Mouse (Mus musculus) heart, postnatal 14 days (tissue): Measurements from ENCODE around the gene Pde1c. TPM values are rescaled to one million over a fixed set of nuclear protein-coding genes. Genes with fewer than 3 reads are reported as not detected.
A peak's percentile ranks its signal among the peaks of the same experiment; 100 is the strongest.
"Not testable (repeated sequence)": the region's sequence is repeated elsewhere in the genome, so short reads cannot be mapped to it uniquely, and the experiment has no call there.

Source experiments
- DNase-seq, 2 experiments: peaks; one replicate each; pipeline ENCODE4 v3.0.0; 2021 to 2022
- intact Hi-C: fragments of 180-260 bp; cut with DNase I; formaldehyde crosslinking; loops from one replicate; pipeline ENCODE4 v1.15.1; 2025
- long read RNA-seq, 2 experiments: library from polyadenylated mRNA; stranded (forward); transcript quantifications; one replicate each; pipeline ENCODE4 v2.0.0; 2021
- total RNA-seq, 2 experiments: library from RNA; stranded (reverse); gene quantifications; 2 replicates each; pipeline ENCODE4 v1.2.3; 2021

Gene Pde1c
- 10 to 100 TPM; 85.3 to 86.9 TPM for total RNA-seq
- long read RNA-seq, experiment 1, full-length matches to known transcripts, result 15 of 43 reads
- long read RNA-seq, experiment 1, partial matches to known transcripts, result 16 of 43 reads
- long read RNA-seq, experiment 1, other reads (novel, unspliced or antisense), result 12 of 43 reads
- long read RNA-seq, experiment 2, full-length matches to known transcripts, result 8 of 36 reads
- long read RNA-seq, experiment 2, partial matches to known transcripts, result 22 of 36 reads
- long read RNA-seq, experiment 2, other reads (novel, unspliced or antisense), result 6 of 36 reads

DNA sequence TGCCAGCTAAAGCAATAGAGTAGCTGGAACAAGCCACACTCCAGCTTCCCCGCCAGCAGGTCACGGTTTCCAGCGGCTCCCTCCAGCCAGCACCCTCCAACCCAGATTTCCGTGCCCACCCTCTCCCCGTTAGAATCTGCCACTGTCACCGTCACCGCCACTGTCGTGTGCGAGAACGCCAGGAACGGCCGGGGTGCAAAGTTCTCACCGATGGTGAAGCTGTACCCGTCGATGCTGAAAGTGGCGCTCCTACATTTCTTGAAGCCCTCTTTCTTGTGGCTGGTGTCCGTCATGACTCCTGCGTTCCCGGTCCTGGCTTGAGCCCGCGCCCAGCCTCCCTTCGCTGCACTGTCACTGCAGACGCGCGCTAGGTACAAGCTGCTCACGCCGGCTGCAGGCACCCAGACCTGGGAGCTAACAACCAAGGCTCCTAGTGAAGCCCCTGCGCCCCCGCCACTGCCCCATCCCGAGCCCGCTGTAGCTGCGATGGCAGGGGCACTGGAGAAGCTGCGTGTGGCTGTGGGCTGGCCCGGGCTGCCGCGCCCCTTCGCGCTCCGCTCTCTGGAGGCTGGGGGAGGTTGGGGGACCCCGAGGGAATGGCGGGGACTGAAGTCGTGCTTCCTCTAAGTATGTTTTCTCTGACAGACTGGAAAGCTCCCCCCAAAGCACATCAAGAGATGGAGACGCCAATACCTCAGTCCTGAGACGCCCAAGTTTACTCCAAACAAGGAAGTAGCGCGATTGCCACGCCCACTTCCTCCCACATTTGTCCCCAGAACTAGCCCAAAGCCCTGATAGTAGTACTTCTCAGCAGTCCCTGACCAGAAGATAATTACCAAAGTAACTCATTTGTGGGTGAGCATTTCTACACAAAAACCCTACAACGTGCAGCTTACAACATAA is at the start of gene Pde1c:
Gene Pde1c, minus strand, starts transcription at position 634 of the 903 bp plus-strand sequence.
- intact Hi-C loops, result no loop called here
- peak; percentile 25 to 50 for DNase-seq

DNA sequence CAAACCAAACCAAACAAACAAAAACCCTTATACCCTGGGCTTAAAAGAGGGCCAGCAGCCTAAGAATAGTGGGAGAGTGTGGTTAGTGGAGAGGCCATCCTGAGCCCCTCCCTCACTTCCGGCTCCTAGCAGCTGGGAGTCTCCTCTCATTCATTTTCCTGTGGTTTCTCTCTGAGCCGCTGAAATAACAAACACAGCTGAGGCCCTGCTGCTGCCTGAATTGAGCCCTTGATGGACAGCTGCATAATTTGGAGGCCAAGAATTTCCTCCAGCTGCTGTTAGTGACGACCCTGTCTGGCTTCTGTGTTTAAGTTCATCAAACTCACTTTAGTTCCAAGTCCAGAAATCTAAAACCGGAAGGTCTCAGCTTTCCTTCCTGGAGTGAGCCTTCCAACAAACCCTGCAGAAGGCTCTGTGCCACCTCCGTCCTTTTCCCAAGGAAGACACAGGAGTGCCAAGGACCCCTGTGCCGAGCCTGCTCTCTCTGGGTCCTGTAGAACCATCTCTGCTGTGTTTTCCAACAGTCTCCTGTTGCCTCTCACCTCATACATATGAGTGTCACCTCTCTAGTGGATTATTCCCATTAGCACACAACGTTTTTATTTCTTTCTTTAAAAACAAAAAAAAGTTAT is 48.2 kb upstream of the Pde1c start:
- peak; percentile 23 to 52 for DNase-seq
- intact Hi-C loops, result no loop called here

DNA sequence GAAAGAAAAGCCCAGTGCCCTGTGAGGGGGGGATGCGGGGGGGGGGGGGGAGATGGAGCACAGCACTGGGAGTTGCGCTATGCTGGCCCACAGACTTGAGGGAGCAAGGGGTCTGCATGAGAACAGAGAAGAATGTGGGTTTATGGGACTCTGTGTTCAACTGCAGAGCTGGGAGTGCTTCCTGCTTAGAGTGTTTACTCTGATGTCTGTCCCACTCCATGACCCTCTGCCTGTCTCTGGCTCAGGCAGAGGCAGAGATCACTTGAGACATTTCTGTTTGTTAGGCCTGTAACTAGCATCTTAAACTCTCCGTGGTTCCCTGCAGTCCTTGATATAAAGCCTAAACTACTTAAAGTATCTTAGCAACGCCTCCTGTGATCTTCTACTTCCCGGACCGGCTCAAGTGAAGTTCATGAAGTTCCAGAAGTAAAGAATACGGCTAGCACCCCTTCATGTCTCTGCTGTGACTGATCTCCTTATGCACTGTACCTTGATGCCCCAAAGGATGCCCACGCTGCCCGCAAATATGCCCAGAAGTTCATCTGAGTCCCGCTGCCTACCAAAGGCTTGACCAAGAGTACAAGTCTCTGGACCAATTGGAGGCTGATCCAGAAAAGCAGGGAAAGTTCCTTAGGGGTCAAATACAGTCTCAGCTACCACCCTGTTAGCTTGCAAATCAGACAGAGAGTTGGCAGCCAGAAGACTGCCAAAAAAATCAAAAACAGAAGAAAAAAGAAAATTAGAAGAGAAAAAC is 47.5 kb upstream of the Pde1c start:
- intact Hi-C loops, result no loop called here
- DNase-seq, result no peak

DNA sequence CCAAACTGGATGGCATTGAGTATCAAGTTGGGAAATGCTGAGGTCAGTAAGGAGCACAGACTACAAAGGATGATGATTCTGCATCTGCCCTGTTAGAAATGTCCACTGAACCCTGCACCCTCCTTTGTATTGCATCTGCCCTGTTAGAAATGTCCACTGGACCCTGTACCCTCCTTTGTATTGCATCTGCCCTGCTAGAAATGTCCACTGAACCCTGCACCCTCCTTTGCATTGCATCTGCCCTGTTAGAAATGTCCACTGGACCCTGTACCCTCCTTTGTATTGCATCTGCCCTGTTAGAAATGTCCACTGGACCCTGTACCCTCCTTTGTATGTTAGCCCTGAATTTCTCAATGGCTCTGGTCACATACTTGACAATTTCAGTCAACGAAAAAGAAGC is 40.6 kb upstream of the Pde1c start:
- intact Hi-C loops, result loop anchor here (2.0 to 5.0 kb wide), 2 partner anchors 83 to 543 kb away; no protein-coding TSS in a partner anchor
- DNase-seq, result not testable (repeated sequence)

DNA sequence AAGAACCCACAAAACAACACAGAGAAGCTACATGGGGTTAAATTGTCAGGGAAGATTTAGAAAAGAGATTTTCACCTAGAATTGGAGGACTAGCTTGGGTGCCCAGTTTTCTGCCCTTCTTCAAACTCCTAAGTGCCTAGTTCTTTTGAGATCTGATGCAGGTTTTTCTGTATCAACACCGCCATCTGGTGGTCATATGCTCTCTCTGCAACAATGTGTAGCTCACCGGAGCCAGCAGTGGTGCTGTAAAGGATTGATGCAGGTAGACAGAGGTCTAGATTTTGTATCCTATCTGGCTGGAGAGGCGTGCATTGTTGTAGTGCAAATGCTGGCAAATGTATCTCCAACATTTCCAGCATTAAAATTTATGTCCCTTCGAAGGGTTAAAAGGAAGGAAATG is 39.4 kb upstream of the Pde1c start:
- peak; percentile 53 to 75 for DNase-seq
- intact Hi-C loops, result loop anchor here (1.0 to 5.0 kb wide), 3 partner anchors 84 to 541 kb away; no protein-coding TSS in a partner anchor

DNA sequence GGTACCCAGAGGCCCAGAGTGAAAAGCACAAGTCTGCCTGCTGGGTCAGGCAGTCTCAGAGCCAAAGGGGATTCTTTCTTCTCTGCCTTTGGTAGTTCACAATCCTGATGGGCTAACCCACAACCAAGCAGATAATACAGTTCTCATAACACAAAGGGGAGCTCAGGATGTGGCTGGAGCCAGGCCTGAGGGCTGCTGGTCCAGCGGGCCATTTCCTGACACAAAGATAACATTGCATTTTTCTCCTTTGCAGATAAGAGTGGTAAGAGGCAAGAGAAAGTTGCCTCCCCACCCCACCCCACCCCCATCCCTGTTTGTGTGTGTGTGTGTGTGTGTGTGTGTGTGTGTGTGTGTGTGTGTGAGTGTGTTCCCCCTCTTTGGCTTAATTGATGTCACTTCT is 10.7 kb upstream of the Pde1c start:
- intact Hi-C loops, result no loop called here
- no peak for DNase-seq

DNA sequence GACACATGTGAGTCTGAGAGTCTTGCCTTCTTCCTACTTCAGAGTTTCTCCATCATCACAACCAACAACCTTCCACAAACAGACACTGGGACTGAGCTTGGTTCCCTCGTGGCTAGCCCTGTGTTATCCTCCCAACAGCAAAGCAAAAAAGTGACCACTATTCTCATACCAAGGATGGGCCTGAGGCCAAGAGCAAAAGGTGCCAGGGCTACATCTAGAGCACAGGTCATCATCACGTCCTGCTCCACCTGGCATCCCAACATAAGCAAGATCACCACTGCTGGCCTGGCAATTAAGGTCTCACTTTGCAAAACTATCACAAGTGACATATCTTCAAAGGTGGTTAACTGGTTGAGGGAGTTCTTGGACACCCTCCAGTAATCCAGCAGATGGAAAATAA is 8.0 kb downstream of the Pde1c start:
- intact Hi-C loops, result no loop called here
- no peak for DNase-seq

DNA sequence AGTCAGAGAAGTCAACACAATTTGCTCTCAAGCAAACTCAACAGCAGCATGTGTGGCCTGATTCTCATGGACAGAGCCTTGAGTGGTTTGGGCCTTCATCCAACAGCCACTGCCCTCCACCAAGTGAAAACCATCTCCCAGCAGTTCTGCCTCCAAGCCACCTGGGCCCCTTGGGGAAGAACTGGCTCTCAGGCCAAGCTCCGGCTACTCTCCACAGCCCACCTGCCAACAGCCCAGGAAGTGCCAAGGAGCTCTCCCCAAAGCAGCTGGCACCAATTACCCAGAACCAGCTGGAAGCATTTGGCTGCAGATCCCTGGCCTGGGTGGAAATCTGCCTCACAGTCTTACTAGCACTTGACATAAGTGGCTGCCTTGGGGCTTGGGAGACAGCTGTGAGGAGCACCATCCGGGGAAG is 8.4 kb downstream of the Pde1c start:
- intact Hi-C loops, result no loop called here
- DNase-seq, result peak; percentile 46 to 59

DNA sequence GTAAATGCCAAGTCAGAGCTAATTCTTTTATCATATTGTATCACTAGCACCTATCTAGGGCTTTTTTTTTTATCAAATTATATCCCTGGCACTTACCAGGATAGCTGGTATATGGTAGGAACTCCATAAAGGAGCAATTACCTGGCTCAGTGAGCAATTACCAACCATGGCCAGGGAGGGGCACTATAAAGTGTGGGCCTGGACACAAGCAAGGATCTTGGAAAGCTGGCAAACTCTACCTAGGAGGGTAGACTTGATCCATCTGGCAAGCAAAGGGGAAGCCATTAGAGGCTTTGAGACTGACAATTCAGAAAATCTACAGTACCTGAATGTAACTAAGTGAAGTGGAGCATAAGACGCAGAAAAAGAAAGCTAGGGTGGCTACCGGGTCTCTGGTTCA is 10.2 kb downstream of the Pde1c start:
- intact Hi-C loops, result no loop called here

DNA sequence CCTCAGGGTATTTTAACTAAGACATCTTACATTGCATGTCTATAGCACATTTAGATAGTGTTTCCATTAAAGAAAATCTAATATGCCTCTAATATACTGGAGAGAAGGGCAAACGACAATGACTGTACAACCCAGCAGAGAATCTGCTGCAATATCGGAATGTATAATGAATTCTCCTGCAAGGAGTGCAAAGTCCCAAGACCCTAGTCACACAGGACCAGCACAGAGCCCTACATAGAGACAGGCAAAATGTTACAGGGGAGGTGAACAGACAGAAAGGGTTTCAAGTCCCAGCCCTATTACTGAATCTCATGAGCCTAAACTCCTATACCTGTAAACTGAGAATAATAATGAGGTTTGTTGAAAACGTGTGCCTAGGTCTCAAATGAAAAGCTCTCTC is 13.1 kb downstream of the Pde1c start:
- intact Hi-C loops, result no loop called here
- DNase-seq, result no peak

More for the DNA sequence above, 10.2 kb downstream of the Pde1c start:
- DNase-seq, result no peak

DNA sequence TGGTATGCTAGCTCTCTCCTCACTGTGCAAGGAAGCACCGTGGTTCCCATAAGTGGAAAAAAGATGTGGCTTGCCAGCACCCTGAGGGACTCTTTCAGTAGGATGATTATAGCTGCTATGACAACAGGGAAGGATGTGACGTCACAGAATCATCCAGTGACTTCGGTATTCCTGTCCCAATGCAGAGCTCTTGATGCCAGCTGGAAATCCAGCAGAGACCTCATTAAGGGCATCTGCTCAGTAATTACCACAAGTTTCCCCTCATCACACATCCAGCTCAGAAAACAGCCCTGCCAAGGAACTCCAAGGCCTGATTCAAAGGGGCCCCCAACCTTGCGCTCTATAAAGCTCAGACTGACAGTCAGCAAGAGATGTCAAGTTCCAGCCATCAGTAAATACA is 13.5 kb downstream of the Pde1c start:
- intact Hi-C loops, result no loop called here
- no peak for DNase-seq

DNA sequence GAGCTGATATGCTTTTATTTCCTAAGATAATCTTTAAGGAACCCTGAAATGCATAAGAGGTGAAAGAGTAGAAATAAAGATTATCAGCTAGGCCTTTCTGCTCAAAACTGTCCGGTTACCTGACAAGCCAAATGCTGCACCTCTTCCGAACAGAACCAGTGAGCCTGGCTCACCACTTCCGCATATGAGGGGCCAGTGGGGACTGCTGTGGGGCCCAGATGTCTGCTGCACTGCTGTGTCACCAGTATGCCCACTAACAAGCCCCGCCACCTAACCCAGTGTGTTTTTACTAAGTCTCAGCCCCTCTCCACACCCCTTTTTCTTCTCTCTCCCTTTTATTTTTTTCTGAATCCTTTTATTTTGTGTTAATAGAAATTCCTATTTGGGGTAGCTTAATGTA is 17.9 kb downstream of the Pde1c start:
- no peak for DNase-seq
- intact Hi-C loops, result no loop called here

DNA sequence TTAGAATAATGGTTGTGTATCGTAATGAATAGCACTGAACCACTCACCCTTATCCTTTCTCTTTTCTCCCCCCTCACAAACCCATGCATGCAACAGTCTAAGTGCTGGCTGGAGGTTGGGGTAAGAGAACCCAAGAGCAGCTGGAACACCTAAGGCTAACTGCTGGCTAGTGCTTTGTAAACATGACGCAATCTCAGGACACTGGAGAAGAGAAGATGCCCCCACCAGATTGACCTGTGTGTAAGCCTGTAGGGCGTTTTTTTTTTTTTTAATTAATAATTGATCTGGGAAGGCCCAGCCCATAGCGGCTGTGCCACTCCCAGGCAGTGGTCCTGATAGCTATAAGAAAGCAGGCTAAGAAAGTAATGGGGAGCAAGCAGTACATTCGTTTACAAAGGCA is 28.7 kb downstream of the Pde1c start:
- intact Hi-C loops, result no loop called here
- DNase-seq, result no peak

DNA sequence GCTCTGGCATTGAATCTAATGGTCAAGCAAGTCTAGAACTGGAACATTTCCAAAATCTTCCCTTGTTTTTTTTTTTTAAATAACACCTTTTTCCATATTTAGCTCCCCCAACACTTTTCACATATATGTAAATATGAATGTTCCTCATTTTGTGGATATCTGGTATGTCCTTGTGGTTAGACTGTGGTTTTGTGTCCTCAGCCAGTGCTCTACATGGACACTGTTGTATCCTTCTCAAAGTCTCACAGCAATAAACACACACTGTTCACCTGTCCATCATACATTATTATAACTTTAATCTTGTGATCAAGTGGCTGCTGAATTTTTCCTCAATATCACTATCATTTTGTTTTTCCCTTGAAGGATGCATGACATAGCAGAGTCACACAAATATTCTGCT is 34.2 kb downstream of the Pde1c start:
- intact Hi-C loops, result no loop called here
- no peak for DNase-seq

DNA sequence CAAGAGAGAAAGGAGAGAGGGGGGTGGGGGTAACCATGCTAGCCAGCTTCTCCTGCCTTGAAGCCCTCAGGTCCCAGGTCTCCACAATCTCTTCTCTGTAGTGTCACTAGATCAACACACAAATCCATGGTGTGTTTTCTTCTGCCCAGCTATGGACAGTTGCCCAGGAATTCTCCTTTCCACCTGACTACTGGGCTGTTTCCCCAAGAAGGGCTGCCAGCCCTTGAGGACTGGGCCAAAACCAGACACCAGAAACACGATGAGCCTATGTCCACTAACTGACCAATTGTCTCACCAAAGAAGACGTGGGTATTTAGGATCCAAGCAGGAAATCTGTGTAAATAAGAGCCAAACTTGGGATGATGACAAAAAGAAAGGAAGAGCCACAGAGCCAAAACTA is 36.6 kb downstream of the Pde1c start:
- peak; percentile 17 to 38 for DNase-seq
- intact Hi-C loops, result no loop called here

DNA sequence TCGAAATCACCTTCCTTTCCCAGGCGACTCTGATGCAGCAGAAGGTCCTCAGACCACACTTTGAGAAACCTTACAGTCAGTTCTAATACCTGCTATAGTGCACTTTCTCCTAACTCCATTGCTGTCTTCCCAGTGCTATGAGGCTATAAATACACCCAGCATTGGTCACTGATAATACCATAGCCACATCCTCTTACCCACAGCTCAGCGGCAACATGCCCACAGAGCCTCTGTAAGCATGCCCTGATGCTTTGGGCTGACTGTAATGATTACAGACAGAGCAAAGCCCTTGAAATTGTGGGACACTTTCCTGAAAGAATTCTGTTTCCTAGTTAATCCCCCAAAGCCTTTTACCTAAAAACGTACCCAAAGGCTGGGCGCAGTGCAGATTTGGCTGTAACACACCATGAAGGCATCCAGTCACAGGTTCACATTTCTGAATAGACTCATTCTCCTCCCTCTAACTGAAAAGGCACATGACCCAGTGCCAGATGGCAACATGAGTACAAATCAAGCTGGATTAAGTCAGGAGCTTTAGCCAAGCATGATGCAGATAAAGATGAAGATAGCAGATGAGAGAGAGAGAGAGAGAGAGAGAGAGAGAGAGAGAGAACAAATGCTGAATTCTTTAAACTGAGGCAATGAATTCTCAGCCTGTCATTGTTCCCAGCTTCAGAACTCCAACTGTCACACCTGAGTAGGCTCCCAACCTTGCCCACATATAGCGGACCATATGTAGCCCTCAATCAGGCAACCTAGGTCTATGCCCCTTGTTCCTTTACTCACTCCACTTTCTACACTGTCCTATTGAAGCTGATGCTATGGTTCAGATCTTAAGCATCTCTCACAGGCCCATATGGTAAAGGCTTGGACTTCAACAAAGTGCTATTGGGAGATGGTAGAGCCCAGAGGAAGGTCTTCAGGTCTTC is 44.7 kb downstream of the Pde1c start:
- intact Hi-C loops, result no loop called here
- DNase-seq, result peak; percentile 1 to 4

DNA sequence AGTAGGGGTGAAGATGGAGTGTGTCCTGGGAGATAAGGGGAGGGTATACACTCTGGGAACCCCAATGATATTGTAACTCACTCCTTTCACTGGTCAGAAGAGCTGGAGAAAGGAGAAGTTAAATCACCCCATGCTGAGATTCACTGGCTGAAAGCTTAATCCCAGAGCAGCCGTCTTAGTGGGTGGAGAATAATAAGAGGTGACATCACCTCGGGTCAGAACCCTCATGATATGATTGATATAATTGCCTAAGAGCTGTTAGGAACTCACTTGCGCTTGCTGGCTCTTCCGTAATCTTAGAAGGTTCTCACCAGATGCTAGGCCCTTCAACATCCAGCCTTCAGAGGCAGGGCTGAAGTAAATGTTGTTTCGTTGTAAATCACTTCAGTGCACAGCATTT is 79.7 kb downstream of the Pde1c start:
- intact Hi-C loops, result no loop called here
- DNase-seq, result no peak

DNA sequence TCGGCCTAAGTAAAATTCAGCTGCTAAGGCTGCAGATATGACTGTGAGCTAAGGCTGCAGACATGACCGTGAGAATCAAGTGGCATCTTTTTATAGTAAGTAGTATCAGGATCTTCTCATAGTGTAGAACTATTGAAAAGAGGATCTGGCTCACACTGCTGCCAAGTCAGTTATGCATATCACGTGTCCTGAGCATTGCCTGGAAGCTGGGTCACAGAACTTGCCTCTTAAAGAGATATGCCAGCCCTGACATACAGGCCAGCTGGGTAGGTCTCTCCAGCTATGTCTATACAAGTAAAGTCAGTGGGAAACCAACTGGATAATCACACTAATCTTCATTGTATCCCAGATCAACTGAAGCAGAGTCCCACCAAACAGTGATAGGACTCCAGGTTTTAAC is 83.8 kb downstream of the Pde1c start:
- intact Hi-C loops, result no loop called here
- peak; percentile 11 to 32 for DNase-seq

DNA sequence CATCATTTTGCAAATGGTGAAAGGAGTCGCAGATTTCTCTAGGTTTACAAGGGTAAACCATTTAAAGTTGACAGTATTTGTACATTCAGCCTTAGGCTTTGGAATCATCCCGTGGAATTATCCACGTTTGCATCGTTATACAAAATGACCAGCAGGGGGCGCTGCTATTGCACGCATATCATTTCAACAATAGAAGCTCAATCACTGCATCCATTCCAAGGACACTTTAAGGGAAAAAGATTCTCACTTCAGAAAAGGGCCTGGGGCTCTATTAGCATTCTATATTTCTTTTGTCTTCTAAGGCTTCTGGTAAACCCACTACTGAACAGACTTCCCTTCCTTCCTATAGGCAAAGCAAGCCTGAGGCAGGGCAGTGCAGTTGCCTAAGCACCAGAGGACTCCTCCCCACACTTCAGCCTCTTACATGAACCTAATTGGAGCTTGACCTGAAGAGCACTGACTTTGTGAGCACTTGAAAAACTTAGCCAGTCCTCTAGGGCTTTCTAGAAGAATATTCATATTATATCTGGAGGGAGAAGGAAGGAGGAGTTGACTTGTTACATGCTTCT is 87.9 kb downstream of the Pde1c start:
- peak; percentile 55 to 64 for DNase-seq
- intact Hi-C loops, result loop anchor here (1.0 kb wide), 2 partner anchors 127 to 210 kb away; no protein-coding TSS in a partner anchor
